Mouse (Mus musculus) CH12.LX (cell line): ENCODE data around the gene Aaas. TPM values are rescaled to one million over a fixed set of nuclear protein-coding genes. Genes with fewer than 3 reads are reported as not detected.

Experiments
- DNase-seq: peaks from one replicate; pipeline ENCODE4 v3.0.0-alpha.2; 2013; ENCODE audit errors: extremely low read depth
- H3K27ac ChIP-seq: 2 replicates; pipeline ENCODE4 v1.5.1; 2012; ENCODE audit warnings: low read depth, mild to moderate bottlenecking, control low read depth, moderate library complexity; ENCODE audit not compliant: insufficient read depth
- H3K27me3 ChIP-seq: replicated peaks from 2 replicates; pipeline ENCODE3; 2012; ENCODE audit warnings: inconsistent platforms
- H3K36me3 ChIP-seq, 2 experiments: replicated peaks in 1 of 2; 2 replicates each; pipeline versions ENCODE3 to v1.6.1; 2012; ENCODE audit warnings: inconsistent platforms in 1 of 2, low read length in 1 of 2, mild to moderate bottlenecking in 1 of 2, mixed read lengths in 1 of 2, moderate library complexity in 1 of 2; ENCODE audit not compliant: control insufficient read depth in 1 of 2, insufficient read depth in 1 of 2
- H3K4me1 ChIP-seq, 2 experiments: 2 replicates each; pipeline ENCODE4 v1.6.1; 2012; ENCODE audit warnings: inconsistent platforms in 1 of 2, moderate library complexity in 1 of 2; ENCODE audit not compliant: insufficient read depth in 2 of 2, control insufficient read depth in 1 of 2
- H3K4me2 ChIP-seq: 2 replicates; pipeline ENCODE4 v1.6.1; 2012; ENCODE audit warnings: low read depth, mild to moderate bottlenecking, control low read depth; ENCODE audit not compliant: poor library complexity, insufficient read depth, severe bottlenecking
- H3K4me3 ChIP-seq, 3 experiments: fragments of 150-350 bp in 1 of 3; sonication (generic) in 1 of 3; replicated peaks in 1 of 3; 2 replicates each; pipeline versions ENCODE3 to v1.5.1; 2011 to 2012; ENCODE audit warnings: low read depth in 2 of 3, low read length in 2 of 3, mild to moderate bottlenecking in 2 of 3, moderate library complexity in 2 of 3, control low read depth in 1 of 3, improper control_type of control experiment in 1 of 3, inconsistent platforms in 1 of 3, mixed read lengths in 1 of 3; ENCODE audit not compliant: poor library complexity in 1 of 3
- H3K79me2 ChIP-seq: replicated peaks from 2 replicates; pipeline ENCODE4 v1.6.1; 2012; ENCODE audit warnings: mild to moderate bottlenecking, moderate library complexity; ENCODE audit not compliant: control insufficient read depth, poor library complexity, insufficient read depth, severe bottlenecking; ENCODE audit errors: extremely low read depth
- H3K9ac ChIP-seq: 2 replicates; pipeline ENCODE4 v1.6.1; 2012; ENCODE audit warnings: low read depth, mild to moderate bottlenecking, control low read depth, moderate library complexity; ENCODE audit not compliant: insufficient read depth
- H3K9me3 ChIP-seq: replicated peaks from 2 replicates; pipeline ENCODE3; 2012; ENCODE audit warnings: low read length, inconsistent platforms, mixed read lengths
- CHD1 ChIP-seq: IDR thresholded peaks from 2 replicates; pipeline ENCODE4 v1.6.1; 2012; ENCODE audit warnings: low read depth, low read length, improper control_type of control experiment, inconsistent platforms
- E2F4 ChIP-seq: IDR thresholded peaks from 2 replicates; pipeline ENCODE4 v1.6.1; 2011; ENCODE audit warnings: low read depth, low read length, improper control_type of control experiment; ENCODE audit not compliant: insufficient replicate concordance
- ETS1 ChIP-seq: conservative IDR thresholded peaks from 2 replicates; pipeline ENCODE4 v1.6.1; 2012; ENCODE audit warnings: low read depth, mild to moderate bottlenecking, inconsistent platforms, low read length, improper control_type of control experiment, moderate library complexity
- IRF4 ChIP-seq: IDR thresholded peaks from 2 replicates; pipeline ENCODE4 v1.6.1; 2014; ENCODE audit warnings: low read depth, mild to moderate bottlenecking, inconsistent platforms, low read length, improper control_type of control experiment
- MAFK ChIP-seq: IDR thresholded peaks from 2 replicates; pipeline ENCODE4 v1.6.1; 2011; ENCODE audit warnings: low read length, improper control_type of control experiment; ENCODE audit not compliant: insufficient replicate concordance
- MAX ChIP-seq: IDR thresholded peaks from 2 replicates; pipeline ENCODE4 v1.6.1; 2011; ENCODE audit warnings: low read length, improper control_type of control experiment
- MXI1 ChIP-seq: IDR thresholded peaks from 2 replicates; pipeline ENCODE4 v1.6.1; 2011; ENCODE audit warnings: mild to moderate bottlenecking, low read depth, low read length, improper control_type of control experiment
- NRF1 ChIP-seq: IDR thresholded peaks from 2 replicates; pipeline ENCODE4 v1.6.1; 2014; ENCODE audit warnings: low read depth, mild to moderate bottlenecking, inconsistent platforms, low read length, improper control_type of control experiment, moderate library complexity
- POLR2A ChIP-seq: IDR thresholded peaks from 2 replicates; pipeline ENCODE4 v1.6.1; 2011; ENCODE audit warnings: low read depth, mild to moderate bottlenecking, improper control_type of control experiment, low read length
- POLR2AphosphoS2 ChIP-seq: IDR thresholded peaks from 2 replicates; pipeline ENCODE4 v1.6.1; 2011; ENCODE audit warnings: low read depth, low read length, improper control_type of control experiment
- RCOR1 ChIP-seq: conservative IDR thresholded peaks from 2 replicates; pipeline ENCODE4 v1.6.1; 2012; ENCODE audit warnings: low read depth, mild to moderate bottlenecking, inconsistent platforms, low read length, improper control_type of control experiment
- USF1 ChIP-seq: IDR thresholded peaks from 2 replicates; pipeline ENCODE4 v1.6.1; 2014; ENCODE audit warnings: low read depth, mild to moderate bottlenecking, inconsistent platforms, low read length, improper control_type of control experiment
- ZNF384 ChIP-seq: IDR thresholded peaks from 2 replicates; pipeline ENCODE4 v1.6.1; 2012; ENCODE audit warnings: low read depth, low read length, improper control_type of control experiment, inconsistent platforms
- dilution Hi-C: fragments of 300-500 bp; cut with MboI; formaldehyde crosslinking; loops from 2 replicates; pipeline ENCODE4 v1.14.3; 2020; ENCODE audit warnings: low sequenced_read_pairs; ENCODE audit not compliant: extremely low pct_unique_long_range_greater_than_20kb, extremely low pct_ligation_motif_present
- in situ Hi-C: fragments of 300-500 bp; cut with MboI; formaldehyde crosslinking; loops from 3 replicates; pipeline ENCODE4 v1.14.3; 2019; ENCODE audit warnings: low sequenced_read_pairs, low pct_ligation_motif_present, low pct_unique_long_range_greater_than_20kb, mixed read lengths
- polyA plus RNA-seq: library from polyadenylated mRNA; unstranded; fragments of >175 nt; gene quantifications from 2 replicates; pipeline ENCODE4 v1.2.1, GENCODE M21; 2012; ENCODE audit warnings: low read depth; ENCODE audit not compliant: insufficient read length
- total RNA-seq, 2 experiments: library from RNA; depleted of rRNA; stranded (reverse); fragments of 300-350 nt in 1 of 2; fragments of >200 nt in 1 of 2; gene quantifications; 2 replicates each; pipeline ENCODE4 v1.2.3; 2012 to 2014

Gene Aaas
- total and polyA plus RNA-seq, 3 experiments = 98.3 to 266 (median 126) TPM

- TF ChIP-seq MAFK = peak; percentile 63
- TF ChIP-seq USF1 = no peak
- H3K79me2 ChIP-seq = no peaks in the 10 kb centered on the region
- H3K27me3 ChIP-seq = no peaks in the 10 kb centered on the region
- H3K36me3 ChIP-seq = no peaks in the 10 kb centered on the region
- peaks cover 10 to 46% of the 10 kb centered on the region in 2 experiments for H3K4me1 ChIP-seq
- no peaks in the 10 kb centered on the region for H3K9me3 ChIP-seq
- in situ Hi-C loops = no loop called here
- no peak for DNase-seq
- no peak overlapping the region for H3K9ac ChIP-seq
- no peak overlapping the region for H3K4me2 ChIP-seq
- H3K4me3 ChIP-seq = no peak overlapping the region
- no peak overlapping the region for H3K27ac ChIP-seq
- dilution Hi-C loops = no loop called here
These were observed 38.4 kb upstream of the Aaas start for GRCm38 (mm10) chr15:102388942-102389341.

DNA sequence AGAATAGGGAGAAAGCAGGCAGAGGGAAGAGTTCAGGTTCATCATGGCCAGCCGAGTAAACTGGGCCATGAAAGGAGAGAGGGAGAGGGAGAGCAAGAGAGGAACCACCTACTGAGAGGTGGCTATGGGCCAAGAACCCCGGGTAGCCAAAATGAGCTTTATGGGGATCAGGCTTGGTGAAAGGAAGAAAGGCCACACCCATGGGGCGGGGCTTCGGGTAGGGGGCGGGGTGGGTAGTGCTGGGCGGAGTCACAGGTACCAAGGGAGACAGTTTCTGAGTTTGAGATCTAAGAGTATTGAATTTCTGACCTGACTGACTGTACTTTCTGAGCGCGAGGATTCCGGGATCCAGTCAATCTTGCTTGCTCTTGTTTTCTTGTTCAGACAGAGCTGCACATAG is 36.1 kb upstream of the Aaas start:
- dilution Hi-C loops (no loop called here), in situ Hi-C loops (no loop called here)
- Histone ChIP-seq H3K79me2 (no peaks in the 10 kb centered on the region), H3K9me3 (no peaks in the 10 kb centered on the region), H3K4me1 (peaks cover 7 to 25% of the 10 kb centered on the region in 2 experiments), H3K9ac (no peak overlapping the region), H3K27ac (no peak overlapping the region), H3K4me3 (no peak overlapping the region), H3K36me3 (no peaks in the 10 kb centered on the region), H3K27me3 (no peaks in the 10 kb centered on the region), H3K4me2 (no peak overlapping the region)
- peak; percentile 48 for DNase-seq
- TF ChIP-seq POLR2A (no peak), ETS1 (no peak), POLR2AphosphoS2 (no peak), IRF4 (no peak), MAX (no peak), RCOR1 (no peak), ZNF384 (no peak)

DNA sequence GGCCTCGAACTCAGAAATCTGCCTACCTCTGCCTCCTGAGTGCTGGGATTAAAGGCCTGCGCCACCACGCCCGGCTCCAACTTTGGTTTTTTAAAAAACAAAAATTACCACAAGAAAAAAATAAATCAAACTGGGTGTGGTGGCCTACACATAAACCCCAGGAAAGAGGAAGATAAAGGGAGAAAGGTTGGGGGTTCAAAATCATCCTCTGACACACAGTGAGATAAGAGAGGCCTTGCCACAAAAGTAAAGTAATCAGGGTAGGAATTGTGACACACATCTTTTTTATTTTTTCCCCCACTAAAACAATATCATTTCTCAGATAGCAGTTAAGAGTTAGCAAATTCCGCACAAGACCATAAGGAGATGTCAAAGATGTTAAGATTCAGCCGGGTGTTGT is 33.1 kb upstream of the Aaas start:
- no peak for TF ChIP-seq E2F4
- TF ChIP-seq MAX = no peak
- no peak for TF ChIP-seq MXI1
- no peak for TF ChIP-seq NRF1
- TF ChIP-seq MAFK = no peak
- no peak for TF ChIP-seq CHD1
- dilution Hi-C loops = no loop called here
- Histone ChIP-seq H3K27ac (no peak overlapping the region), H3K79me2 (no peaks in the 10 kb centered on the region), H3K4me3 (no peak overlapping the region), H3K36me3 (no peaks in the 10 kb centered on the region), H3K9me3 (no peaks in the 10 kb centered on the region), H3K4me2 (no peak overlapping the region), H3K4me1 (peaks cover 0 to 10% of the 10 kb centered on the region in 2 experiments; a peak in 2 of 4 replicates), H3K27me3 (no peaks in the 10 kb centered on the region), H3K9ac (no peak overlapping the region)
- in situ Hi-C loops = no loop called here
- no peak for DNase-seq
